Mouse (Mus musculus): ENCODE data around the gene Slc16a13. TPM values are rescaled to one million over a fixed set of nuclear protein-coding genes. Genes with fewer than 3 reads are reported as not detected.
A peak's percentile ranks its signal among the peaks of the same experiment; 100 is the strongest.

Gene Slc16a13
- polyA plus RNA-seq, 2 experiments: 9.2 to 9.3 TPM

- TF ChIP-seq POLR2A (IDR thresholded peaks at IDR 0.05; ENCODE audit: borderline replicate concordance, extremely low read depth, insufficient read depth, insufficient read length): no peak
- H3K27ac ChIP-seq (replicated peaks; ENCODE audit: low read depth, low read length): no peak overlapping the region
- H3K4me3 ChIP-seq (replicated peaks; ENCODE audit: low read length): peak overlapping the region; percentile 33; the same call in 1 of the 2 replicates
- WGBS: 15% methylated on average over 22 of the region's 22 CpGs
- H3K36me3 ChIP-seq (ENCODE audit: control insufficient read depth, insufficient read depth, low read length): peaks cover 6% of the 10 kb centered on the region
- no peak for ATAC-seq (ENCODE audit: low FRiP score, low read depth)
- peaks cover 39% of the 10 kb centered on the region for H3K27me3 ChIP-seq (ENCODE audit: control insufficient read depth, insufficient read depth, low read length)
- H3K9me3 ChIP-seq (ENCODE audit: control insufficient read depth, low read length): no peaks in the 10 kb centered on the region
- H3K4me1 ChIP-seq (ENCODE audit: control insufficient read depth, insufficient read depth, low read length): peaks cover 21% of the 10 kb centered on the region
- no peak overlapping the region for H3K9ac ChIP-seq (ENCODE audit: low read depth, low read length, severe bottlenecking)
- DNase-seq (ENCODE audit: low spot score): no peak
- peak overlapping the region; percentile 56; the same call in 1 of the 2 replicates for H3K4me2 ChIP-seq (replicated peaks; ENCODE audit: low read depth, low read length, severe bottlenecking)
Observed at GRCm38 (mm10) chr11:70215301-70215700, 5.6 kb downstream of the Slc16a13 start.

DNA sequence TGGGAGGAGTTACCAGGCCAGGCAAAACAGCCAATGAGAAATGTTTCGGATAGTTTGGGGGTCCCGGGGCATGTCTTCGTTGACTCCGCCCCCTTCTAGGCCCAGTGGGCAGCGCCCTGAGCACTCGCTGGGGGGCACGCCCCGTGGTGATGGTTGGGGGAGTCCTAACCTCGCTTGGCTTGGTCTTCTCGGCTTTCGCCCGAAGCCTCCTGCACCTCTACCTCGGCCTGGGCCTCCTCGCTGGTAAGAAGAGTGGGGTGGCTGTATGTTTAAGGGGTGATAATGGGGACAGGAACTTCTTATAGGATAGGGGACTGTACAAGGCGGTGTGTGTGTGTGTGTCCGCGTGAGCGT, 6.0 kb downstream of the Slc16a13 start:
- Histone ChIP-seq H3K9me3 (ENCODE audit: control insufficient read depth, low read length) (no peaks in the 10 kb centered on the region), H3K36me3 (ENCODE audit: control insufficient read depth, insufficient read depth, low read length) (peaks cover 6% of the 10 kb centered on the region), H3K27me3 (ENCODE audit: control insufficient read depth, insufficient read depth, low read length) (peaks cover 39% of the 10 kb centered on the region), H3K9ac (ENCODE audit: low read depth, low read length, severe bottlenecking) (no peak overlapping the region), H3K4me2 (replicated peaks; ENCODE audit: low read depth, low read length, severe bottlenecking) (peak overlapping the region; percentile 56), H3K27ac (replicated peaks; ENCODE audit: low read depth, low read length) (no peak overlapping the region), H3K4me1 (ENCODE audit: control insufficient read depth, insufficient read depth, low read length) (peaks cover 16% of the 10 kb centered on the region), H3K4me3 (replicated peaks; ENCODE audit: low read length) (peak overlapping the region; percentile 33)
- DNase-seq (ENCODE audit: low spot score) (no peak), ATAC-seq (ENCODE audit: low FRiP score, low read depth) (0 out of 2 replicates have a peak, but pooled peaks have one; percentile 25)
- WGBS: 6% methylated on average over 13 of the region's 18 CpGs
- no peak for TF ChIP-seq POLR2A (IDR thresholded peaks at IDR 0.05; ENCODE audit: borderline replicate concordance, extremely low read depth, insufficient read depth, insufficient read length)

DNA sequence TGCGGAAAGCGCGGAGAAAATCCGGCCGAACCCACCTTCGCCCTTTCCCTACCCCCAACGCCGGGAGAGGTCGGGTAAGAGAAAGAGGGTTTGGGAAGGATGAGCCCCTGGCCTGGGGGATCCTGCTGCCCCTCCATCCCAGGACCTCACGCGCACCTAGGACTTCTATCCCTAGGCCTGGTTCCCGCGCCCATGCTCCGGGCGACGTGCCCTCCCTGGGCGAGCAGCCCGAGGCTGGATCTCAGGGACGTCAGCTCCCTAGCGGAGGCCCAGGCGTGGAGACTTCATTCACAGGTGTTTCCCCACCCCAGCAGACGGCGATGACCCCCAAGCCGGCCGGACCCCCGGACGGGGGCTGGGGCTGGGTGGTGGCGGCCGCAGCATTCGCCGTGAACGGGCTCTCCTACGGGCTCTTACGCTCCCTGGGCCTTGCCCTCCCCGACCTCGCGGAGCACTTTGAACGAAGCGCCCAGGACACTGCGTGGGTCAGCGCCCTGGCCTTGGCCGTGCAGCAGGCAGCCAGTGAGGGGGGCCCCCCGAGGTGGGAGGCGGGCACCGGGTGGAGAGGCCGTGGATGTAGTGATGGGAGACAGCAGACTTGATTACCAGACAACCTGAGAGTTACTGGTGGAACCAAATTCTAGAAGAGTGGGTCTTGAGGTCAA, 6.5 kb downstream of the Slc16a13 start:
- Histone ChIP-seq H3K36me3 (ENCODE audit: control insufficient read depth, insufficient read depth, low read length) (peaks cover 6% of the 10 kb centered on the region), H3K27me3 (ENCODE audit: control insufficient read depth, insufficient read depth, low read length) (peaks cover 39% of the 10 kb centered on the region), H3K9me3 (ENCODE audit: control insufficient read depth, low read length) (no peaks in the 10 kb centered on the region), H3K27ac (replicated peaks; ENCODE audit: low read depth, low read length) (no peak overlapping the region), H3K4me3 (replicated peaks; ENCODE audit: low read length) (peak overlapping the region; percentile 33), H3K4me2 (replicated peaks; ENCODE audit: low read depth, low read length, severe bottlenecking) (peak overlapping the region; percentile 56), H3K9ac (ENCODE audit: low read depth, low read length, severe bottlenecking) (peak overlapping the region; percentile 48), H3K4me1 (ENCODE audit: control insufficient read depth, insufficient read depth, low read length) (peaks cover 12% of the 10 kb centered on the region)
- TF ChIP-seq POLR2A (IDR thresholded peaks at IDR 0.05; ENCODE audit: borderline replicate concordance, extremely low read depth, insufficient read depth, insufficient read length): no peak
- under 1% methylated on average over 40 of the region's 46 CpGs for WGBS
- DNase-seq (ENCODE audit: low spot score): no peak
- no peak for ATAC-seq (ENCODE audit: low FRiP score, low read depth)

DNA sequence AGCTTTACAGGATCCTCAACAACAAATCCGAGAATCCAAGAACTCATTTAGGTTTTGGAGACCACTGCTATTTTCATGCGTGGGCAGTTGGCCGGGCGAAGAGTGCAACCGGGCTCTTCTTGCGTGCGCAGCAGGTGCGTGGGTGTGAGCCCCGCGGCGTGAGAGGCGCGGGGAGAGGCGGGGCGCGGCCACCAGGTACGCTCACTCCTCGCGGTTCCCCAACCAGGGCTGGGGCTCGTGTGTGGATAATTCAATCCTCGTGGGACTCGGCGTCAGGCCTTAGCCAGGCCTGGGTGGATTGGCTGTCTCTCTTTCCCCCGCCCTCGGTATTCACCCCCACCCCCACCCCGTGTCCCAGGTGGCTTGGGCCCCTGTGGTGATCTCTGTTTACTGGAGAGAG, 7.1 kb downstream of the Slc16a13 start:
- Histone ChIP-seq H3K4me3 (replicated peaks; ENCODE audit: low read length) (peak overlapping the region; percentile 33), H3K9me3 (ENCODE audit: control insufficient read depth, low read length) (no peaks in the 10 kb centered on the region), H3K9ac (ENCODE audit: low read depth, low read length, severe bottlenecking) (peak overlapping the region; percentile 48), H3K27ac (replicated peaks; ENCODE audit: low read depth, low read length) (no peak overlapping the region), H3K36me3 (ENCODE audit: control insufficient read depth, insufficient read depth, low read length) (peaks cover 6% of the 10 kb centered on the region), H3K4me1 (ENCODE audit: control insufficient read depth, insufficient read depth, low read length) (peaks cover 12% of the 10 kb centered on the region), H3K4me2 (replicated peaks; ENCODE audit: low read depth, low read length, severe bottlenecking) (peak overlapping the region; percentile 56), H3K27me3 (ENCODE audit: control insufficient read depth, insufficient read depth, low read length) (peaks cover 39% of the 10 kb centered on the region)
- ATAC-seq (ENCODE audit: low FRiP score, low read depth): no peak
- WGBS: 5% methylated on average over 23 of the region's 26 CpGs
- TF ChIP-seq POLR2A (IDR thresholded peaks at IDR 0.05; ENCODE audit: borderline replicate concordance, extremely low read depth, insufficient read depth, insufficient read length): no peak
- no peak for DNase-seq (ENCODE audit: low spot score)

DNA sequence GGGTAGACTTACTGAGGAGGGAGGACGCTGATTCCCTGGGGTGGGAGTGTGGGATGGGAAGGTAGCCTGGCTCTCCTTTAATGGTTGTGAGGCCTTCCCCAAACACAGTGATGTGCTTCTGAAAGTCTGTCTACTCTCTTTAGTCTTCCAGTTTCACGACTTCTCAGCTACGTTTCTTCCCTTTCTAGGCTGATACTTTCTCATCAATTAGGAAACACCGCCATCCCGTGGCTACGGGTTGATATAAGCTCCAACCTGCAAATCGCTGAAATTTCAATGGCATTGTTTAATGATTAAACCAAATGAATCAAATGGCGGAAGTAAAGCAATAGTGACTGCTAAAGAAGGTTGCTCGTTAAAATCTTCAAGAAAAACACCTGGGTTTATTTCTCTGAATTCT, 8.0 kb downstream of the Slc16a13 start:
- 10% methylated on average over 9 of the region's 9 CpGs for WGBS
- peak; percentile 35; the same call in 1 of the 2 replicates for ATAC-seq (ENCODE audit: low FRiP score, low read depth)
- peaks cover 6% of the 10 kb centered on the region for H3K36me3 ChIP-seq (ENCODE audit: control insufficient read depth, insufficient read depth, low read length)
- H3K9ac ChIP-seq (ENCODE audit: low read depth, low read length, severe bottlenecking): no peak overlapping the region
- peak; percentile 75 for DNase-seq (ENCODE audit: low spot score)
- H3K4me3 ChIP-seq (replicated peaks; ENCODE audit: low read length): no peak overlapping the region
- H3K27ac ChIP-seq (replicated peaks; ENCODE audit: low read depth, low read length): no peak overlapping the region
- TF ChIP-seq POLR2A (IDR thresholded peaks at IDR 0.05; ENCODE audit: borderline replicate concordance, extremely low read depth, insufficient read depth, insufficient read length): no peak
- H3K9me3 ChIP-seq (ENCODE audit: control insufficient read depth, low read length): no peaks in the 10 kb centered on the region
- H3K4me2 ChIP-seq (replicated peaks; ENCODE audit: low read depth, low read length, severe bottlenecking): no peak overlapping the region
- H3K27me3 ChIP-seq (ENCODE audit: control insufficient read depth, insufficient read depth, low read length): peaks cover 39% of the 10 kb centered on the region
- H3K4me1 ChIP-seq (ENCODE audit: control insufficient read depth, insufficient read depth, low read length): peaks cover 12% of the 10 kb centered on the region

Data from limb, embryonic 14.5 days (tissue).